19 mouse cellular contexts compared by ENCODE assay signal in genomic region chr13:38929843-38930578, GRCm38 (mm10).
"Had no signal": no experiment of that assay in that cellular context is flagged by ENCODE, and none has a peak within 500 bp of the region (broad histone marks: within the 10 kb centered on the region; RNA-seq: fewer than 3 reads in every experiment).

No protein-coding gene starts in this region.

- H3K4me3 ChIP-seq: left cerebral cortex, adult 2 months; lung, embryonic 15.5 days; neural tube, embryonic 12.5 days; neural tube, embryonic 15.5 days had no signal

- DNase-seq: kidney, adult 18-20 months; kidney, adult 9 months; kidney, postnatal 14 days; kidney, postnatal 4 days; layer of hippocampus, postnatal 36 days; lung, adult 18-20 months; lung, postnatal 14 days; lung, postnatal 4 days; midbrain, embryonic 14.5 days; right cerebral cortex, postnatal 25 days; thymus, adult 18-20 months; thymus, postnatal 4 days had no signal

- H3K27me3 ChIP-seq: lung, embryonic 15.5 days; neural tube, embryonic 12.5 days; neural tube, embryonic 15.5 days had no signal

- H3K4me1 ChIP-seq: lung, embryonic 15.5 days; neural tube, embryonic 12.5 days; neural tube, embryonic 15.5 days had no signal

- H3K4me2 ChIP-seq: liver, embryonic 11.5 days; lung, embryonic 15.5 days; midbrain, embryonic 11.5 days; neural tube, embryonic 12.5 days; neural tube, embryonic 15.5 days had no signal

- H3K9me3 ChIP-seq: lung, embryonic 15.5 days; neural tube, embryonic 12.5 days; neural tube, embryonic 15.5 days had no signal

- H3K27ac ChIP-seq: left cerebral cortex, adult 2 months; liver, embryonic 14.5 days; lung, embryonic 15.5 days; neural tube, embryonic 12.5 days; neural tube, embryonic 15.5 days had no signal

- H3K9ac ChIP-seq: liver, embryonic 14.5 days; lung, embryonic 15.5 days; neural tube, embryonic 12.5 days; neural tube, embryonic 15.5 days had no signal
